Mouse (Mus musculus) lung, postnatal 10 days (tissue): ENCODE results near the gene Prl3d2.
"Not testable (repeated sequence)": the region's sequence is repeated elsewhere in the genome, so short reads cannot be mapped to it uniquely, and the experiment has no call there.

ENCODE experiments used
- DNase-seq: peaks from one replicate; pipeline ENCODE4 v3.0.0; 2021

Gene Prl3d2

GRCm38 (mm10) chr13:27121398-27121797, at the start of gene Prl3d2:
Gene Prl3d2, plus strand, starts transcription at chr13:27121698.
- DNase-seq = not testable (repeated sequence)

GRCm38 (mm10) chr13:27093890-27094289, 27.6 kb upstream of the Prl3d2 start, which contains the start of gene Prl3d1:
Gene Prl3d1, plus strand, starts transcription at chr13:27094190.
- DNase-seq = not testable (repeated sequence)

GRCm38 (mm10) chr13:27148264-27148663, 26.8 kb downstream of the Prl3d2 start:
- DNase-seq = no peak

GRCm38 (mm10) chr13:27156490-27156889, 35.0 kb downstream of the Prl3d2 start, which contains the start of gene Prl3d3:
Gene Prl3d3, plus strand, starts transcription at chr13:27156790.
- DNase-seq = not testable (repeated sequence)
